Mouse (Mus musculus): ENCODE measurements at regions not wholly inside any gene's neighbourhood (a gene's known extent, or its start where the extent isn't known, plus 50 kb on each side); places are given as distances from the start of the nearest gene placed in this dataset.

GRCm38 (mm10) chr13:51899319-51900042 lies 53.0 kb downstream of the Gadd45g start:
- TF ChIP-seq CTCF (IDR thresholded peaks at IDR 0.05; ENCODE audit: control insufficient read depth, insufficient read depth, insufficient replicate concordance, low read depth, low read length) (no peak), POLR2A (IDR thresholded peaks at IDR 0.05; ENCODE audit: control insufficient read depth, low read depth, low read length) (no peak)
